Mouse (Mus musculus) adrenal gland, adult 18-20 months (tissue): ENCODE data around the gene Tph1. TPM values are rescaled to one million over a fixed set of nuclear protein-coding genes. Genes with fewer than 3 reads are reported as not detected.
"Not testable (repeated sequence)": the region's sequence is repeated elsewhere in the genome, so short reads cannot be mapped to it uniquely, and the experiment has no call there.

Experiments
- DNase-seq, 2 experiments: peaks; one replicate each; pipeline ENCODE4 v3.0.0; 2021 to 2022; ENCODE audit warnings: low spot score in 2 of 2
- long read RNA-seq, 2 experiments: library from polyadenylated mRNA; stranded (forward); transcript quantifications; one replicate each; pipeline ENCODE4 v2.0.0; 2021
- total RNA-seq, 2 experiments: library from RNA; stranded (reverse); gene quantifications; 1 replicate in 1 of 2; 2 replicates in 1 of 2; pipeline ENCODE4 v1.2.3; 2021

The Tph1 gene
- under 1 TPM in 1 of 2 experiments, not detected in 1; 0.45 TPM for total RNA-seq
- long read RNA-seq, experiment 1: 0 reads
- long read RNA-seq, experiment 2: 0 reads

DNA sequence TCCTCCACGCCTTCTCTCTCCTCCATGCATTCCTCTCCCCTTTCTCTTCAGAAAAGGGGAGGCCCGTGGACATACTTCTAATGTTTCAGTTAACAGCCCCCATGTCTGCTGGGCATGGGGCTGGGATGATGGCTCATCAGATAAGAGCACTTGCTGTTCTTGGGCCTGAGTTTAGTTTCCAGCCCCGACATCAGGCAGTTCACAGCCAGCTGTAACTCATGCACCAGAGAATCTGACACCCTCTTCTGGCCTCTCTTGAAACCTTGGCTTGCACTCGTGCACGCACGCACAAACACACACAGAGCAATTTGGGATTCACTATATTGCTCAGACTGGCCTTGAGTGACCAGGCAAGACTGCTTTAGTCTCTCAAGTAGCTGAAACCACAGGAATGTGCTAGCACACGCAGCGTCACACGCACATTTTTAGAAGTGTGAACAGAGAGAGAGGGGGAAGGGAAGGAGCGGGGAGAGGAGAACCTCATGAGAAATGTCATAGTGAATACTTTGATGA, at the start of gene Tph1:
Gene Tph1 (minus strand): TSS at position 378 of the 513 bp plus-strand sequence.
- DNase-seq: no peak

DNA sequence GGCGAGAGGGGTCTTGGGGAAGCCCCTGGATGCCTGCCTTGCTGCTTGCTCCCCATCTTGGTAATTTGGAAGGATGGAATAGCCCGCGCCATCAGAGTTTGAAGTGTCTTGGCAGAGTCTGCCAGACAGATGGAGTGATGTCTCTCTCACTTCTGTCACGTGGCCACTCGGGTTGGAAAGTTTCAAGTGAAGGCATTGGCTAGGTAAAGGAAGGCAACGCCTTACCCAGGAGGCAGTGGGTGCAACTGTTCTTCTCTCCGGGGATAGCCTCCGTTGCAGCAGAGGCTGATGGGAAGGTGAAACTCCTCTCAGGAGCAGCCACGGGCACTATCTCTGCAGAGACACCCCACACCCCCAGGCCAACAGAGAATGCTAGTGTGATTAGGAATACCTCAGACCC, 48.1 kb upstream of the Tph1 start:
- no peak for DNase-seq

DNA sequence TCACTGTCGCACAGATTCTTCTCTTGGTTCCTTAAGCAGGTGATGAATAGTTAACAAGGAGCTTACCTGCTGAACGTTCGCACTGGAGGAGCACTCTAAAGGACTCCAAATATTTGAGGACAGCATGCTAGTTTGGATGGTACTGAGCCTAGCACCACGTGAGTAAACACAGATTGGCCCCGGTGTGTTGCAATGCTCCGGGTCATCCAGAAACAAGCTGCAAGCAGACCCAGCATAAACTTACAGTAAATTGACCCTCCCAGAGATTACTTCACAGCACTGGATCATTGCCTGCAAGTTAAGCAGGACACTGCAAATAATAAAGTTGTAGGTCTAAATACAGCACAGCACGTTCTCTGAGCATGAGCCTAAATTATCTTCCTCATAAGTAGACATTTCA, 47.2 kb upstream of the Tph1 start:
- DNase-seq: no peak

DNA sequence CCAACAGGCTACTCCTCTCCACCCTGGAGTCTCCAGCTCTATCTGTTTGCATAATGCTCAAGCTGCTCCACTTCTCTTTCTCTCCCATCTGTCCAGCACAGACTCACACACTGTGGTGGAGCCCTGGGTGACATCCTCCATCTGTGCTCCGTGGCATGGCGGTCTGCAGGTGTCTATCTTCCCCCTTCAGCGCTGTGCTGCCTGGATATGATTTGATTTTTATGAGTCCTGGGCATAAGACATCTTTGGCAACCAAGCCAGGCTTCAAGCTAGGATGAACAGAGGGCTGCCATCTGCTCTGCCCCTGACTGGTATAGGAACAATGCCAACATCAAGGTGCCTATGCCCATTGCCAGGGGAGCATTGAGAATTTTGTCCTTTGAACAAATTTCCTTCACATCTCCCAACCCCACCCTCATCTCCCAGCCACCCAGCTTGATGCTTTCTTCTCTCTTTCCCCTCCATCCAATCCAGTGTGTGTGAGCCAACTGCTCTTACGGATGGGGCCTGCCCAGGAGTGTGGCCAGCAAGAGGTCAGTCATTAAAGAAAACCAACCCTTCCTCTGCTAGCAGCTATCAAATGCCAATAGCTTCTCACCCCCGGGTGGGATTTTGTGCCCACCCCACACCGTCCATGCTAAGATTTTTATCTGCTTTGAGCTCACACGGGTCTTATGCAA, 46.4 kb upstream of the Tph1 start:
- no peak for DNase-seq

DNA sequence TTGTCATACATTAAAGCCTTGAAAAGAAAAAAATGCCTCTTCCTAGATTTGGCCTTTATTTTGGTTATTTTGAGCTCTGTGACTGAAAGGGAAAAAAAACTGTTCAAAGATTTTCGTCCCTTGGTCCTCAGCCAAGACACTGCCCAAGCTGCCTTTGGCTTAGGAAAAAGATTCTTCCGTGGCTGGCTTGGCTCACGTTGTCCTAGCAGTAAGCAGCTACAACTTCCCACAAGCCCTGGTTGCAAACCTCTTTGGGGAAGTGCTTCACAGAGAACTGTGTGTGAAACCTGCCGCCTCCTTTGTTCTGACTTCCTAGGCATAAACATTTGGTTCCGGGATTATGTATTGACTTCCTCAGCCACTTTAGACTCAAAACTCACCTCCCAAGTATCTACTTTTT, 44.6 kb upstream of the Tph1 start:
- DNase-seq: peak in 1 of 2 experiments; percentile 17

DNA sequence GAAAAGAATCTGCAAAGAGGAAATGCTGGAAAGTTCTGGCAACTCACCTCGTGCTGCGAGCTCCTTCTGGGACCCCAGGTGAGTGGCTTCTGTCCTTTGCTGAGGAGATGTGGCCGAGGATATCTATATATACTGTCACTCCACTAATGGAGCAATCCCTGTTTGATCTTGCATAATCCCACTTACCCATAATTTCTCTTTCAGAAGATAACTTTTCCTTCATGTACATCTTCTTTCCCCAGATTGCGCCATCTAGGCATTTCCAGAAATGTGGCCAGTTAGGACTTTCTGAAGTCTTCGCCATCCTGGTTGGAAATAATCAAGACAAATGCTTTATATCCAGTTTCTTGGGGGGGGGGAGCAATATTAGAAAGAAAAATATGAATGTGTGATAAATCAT, 43.3 kb upstream of the Tph1 start, which contains the start of gene Saa3:
Gene Saa3 (minus strand): TSS at position 101 of the 400 bp plus-strand sequence.
- DNase-seq: no peak

DNA sequence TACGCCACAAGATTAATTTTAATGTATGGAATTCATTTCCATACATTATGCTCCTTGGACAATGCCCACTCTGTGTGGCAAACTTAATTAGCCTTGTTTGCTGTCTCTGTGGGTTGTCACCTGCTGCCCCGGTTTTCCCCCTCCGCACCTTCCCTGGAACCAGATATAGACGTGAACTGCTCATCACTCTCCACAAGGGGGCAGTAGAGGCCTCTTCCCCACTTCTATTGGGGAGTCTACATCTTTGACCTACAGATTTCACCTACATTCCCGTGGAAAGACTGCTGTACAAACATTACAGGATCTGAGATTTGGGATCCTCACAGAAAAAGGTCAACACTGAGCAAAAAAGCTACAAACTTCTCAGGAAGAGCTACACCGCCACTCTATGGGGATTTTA, 42.2 kb upstream of the Tph1 start:
- DNase-seq: peak; percentile 68 to 71

DNA sequence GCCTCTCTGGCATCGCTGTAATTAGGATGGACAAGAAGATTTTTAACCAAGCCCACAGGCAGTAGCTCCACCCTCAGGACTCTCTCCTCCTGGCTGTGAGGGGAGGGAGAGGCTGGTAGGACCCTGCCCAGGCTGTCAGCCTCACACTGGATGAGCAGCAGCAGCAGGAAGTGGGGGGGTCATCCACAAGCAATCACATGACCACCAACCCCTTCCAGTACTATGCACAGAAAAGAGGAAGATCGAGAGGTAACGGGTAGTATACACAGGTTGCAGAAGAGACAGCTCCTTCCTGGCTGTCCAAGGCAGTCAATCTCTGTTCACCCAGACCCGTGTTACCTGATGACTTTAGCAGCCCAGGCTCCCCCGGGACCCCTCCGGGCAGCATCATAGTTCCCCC, 39.9 kb upstream of the Tph1 start:
- DNase-seq: no peak

DNA sequence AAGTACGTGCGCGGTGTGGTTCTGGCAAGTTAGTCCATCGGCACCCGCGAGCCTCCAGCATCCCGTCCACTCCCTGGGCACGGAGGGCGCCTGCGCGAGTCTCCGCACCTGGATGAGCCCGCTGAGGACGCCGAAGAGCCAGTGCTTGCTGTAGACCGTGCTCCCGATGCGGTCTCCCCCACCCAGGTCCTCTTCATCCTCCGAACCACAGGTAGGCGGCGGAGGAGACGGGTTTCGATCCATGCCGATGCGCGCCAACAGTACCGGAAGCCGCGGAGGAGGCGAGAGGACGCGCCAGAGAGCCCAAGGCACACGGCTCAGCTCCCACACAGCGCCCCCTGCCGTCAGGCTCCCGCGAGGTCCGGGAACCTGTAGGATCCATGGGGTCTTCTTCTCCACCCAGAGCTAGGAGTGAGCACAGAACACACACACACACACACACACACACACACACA, 38.1 kb upstream of the Tph1 start, which contains the start of gene Saal1:
Gene Saal1 (minus strand): TSS at position 291 of the 455 bp plus-strand sequence.
- DNase-seq: peak; percentile 84 to 87

DNA sequence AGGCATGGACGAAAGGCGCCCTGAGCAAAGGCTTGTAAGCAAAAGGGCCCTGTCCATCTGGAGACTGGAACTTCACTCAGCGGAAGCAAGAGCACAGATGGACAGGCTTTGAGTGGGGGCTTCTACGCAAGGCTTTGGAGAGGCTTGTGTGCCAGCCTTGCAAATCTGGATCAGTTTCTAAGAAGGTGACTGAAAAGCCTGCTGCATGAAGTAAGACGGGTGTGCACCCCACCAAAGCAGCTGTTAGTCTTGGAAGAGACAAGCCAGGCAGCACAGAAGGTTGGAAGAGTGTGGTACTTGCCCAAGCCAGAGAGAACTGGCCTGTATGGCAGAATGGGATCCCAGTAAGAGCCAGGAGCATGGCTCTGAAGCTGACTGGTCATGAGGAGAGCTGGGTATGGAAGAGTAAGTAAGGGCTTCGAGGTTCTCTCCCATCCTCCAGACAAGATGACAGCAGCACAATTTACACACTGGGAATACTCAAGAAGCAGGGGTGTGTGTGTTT, 28.2 kb upstream of the Tph1 start:
- no peak for DNase-seq

DNA sequence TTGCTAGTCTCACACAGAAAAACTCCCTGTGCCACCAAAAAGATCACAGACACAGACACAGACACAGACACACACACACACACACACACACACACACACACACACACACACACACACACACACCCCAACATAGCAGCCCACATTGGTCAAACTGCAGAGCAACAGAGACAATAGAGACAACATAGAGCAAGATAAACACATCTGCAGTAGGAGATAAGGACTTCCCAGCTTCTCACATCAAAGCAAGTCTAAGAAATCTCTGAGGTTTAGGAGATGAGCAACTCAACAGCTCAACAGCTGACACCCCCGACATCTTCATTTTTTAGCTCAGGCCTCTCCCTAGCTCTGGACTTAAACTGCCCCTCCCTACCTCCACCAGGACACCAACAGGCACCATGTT, 24.4 kb upstream of the Tph1 start:
- no peak for DNase-seq

DNA sequence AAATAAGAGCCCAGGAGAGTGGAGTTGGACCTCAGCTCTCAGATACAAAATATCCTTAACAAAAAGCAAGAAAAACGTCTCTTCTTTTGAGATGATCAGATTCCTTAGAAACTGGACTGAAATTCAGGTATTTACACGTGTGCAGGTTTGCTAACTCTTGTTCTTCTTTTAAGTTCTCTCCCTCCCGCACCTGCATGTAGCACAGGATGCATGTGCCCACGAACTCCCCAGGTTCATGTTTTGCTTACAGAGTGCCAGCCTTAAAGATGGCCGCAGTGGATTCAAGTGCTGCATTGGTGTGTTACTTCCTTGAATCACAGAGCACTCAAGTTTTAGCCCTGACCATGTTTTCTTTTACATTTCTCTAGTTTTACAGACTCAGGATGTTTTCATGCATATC, 14.5 kb upstream of the Tph1 start:
- DNase-seq: no peak

DNA sequence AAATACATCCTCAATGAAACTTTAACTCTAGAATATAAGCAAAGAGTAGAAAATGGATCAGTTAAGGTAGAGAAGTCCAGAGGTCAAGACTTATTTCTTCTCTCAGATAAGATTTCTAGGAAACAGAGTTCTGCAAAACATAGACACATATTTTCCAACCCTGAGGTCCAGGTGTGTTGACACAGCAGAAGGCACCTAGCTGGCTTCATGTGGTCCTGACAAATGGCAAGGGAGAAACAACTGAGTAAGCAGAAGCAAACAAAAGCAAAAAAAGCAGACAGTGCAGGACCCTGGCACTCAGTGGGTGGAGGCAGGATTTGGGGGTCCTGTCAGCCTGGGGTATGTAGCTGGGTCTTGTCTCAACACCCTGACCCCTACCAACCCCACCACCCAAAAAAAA, 8.4 kb upstream of the Tph1 start:
- DNase-seq: no peak

DNA sequence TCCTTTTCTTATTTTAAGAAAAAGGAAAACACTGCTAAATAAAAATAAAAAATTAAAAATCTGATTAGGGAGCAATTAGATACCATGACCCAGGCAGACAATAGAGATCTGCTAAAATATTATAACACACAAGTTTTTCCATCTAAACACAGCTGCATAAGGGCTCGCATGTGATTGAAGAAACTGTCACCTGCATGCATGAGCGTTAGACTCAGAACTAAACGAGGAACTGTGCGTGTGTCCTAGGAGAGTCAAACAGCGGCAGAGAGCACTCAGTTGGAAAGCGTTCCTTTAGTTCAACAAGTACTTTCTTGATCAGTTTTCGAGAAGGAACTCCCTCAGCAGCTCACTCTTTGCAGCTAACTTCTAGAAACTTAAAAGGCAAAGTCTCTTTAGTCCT, 6.7 kb upstream of the Tph1 start:
- not testable (repeated sequence) for DNase-seq

DNA sequence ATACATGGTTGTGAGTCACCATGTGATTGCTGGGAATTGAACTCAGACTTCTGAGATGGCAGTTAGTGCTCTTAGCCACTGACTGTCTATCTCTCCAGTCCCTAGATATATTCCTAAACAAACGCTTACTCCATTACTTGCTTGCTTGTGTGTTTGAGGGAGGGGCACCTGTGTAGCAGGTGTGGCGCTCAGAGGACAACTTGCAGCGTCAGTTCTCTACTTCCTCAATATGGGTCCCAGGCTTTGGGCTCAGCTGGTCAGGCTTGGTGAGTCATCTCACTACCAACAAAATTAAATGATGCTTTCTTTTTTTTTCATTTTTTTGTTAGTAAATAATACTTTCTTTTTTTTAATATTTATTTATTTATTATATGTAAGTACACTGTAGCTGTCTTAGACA, 6.1 kb upstream of the Tph1 start:
- DNase-seq: no peak

DNA sequence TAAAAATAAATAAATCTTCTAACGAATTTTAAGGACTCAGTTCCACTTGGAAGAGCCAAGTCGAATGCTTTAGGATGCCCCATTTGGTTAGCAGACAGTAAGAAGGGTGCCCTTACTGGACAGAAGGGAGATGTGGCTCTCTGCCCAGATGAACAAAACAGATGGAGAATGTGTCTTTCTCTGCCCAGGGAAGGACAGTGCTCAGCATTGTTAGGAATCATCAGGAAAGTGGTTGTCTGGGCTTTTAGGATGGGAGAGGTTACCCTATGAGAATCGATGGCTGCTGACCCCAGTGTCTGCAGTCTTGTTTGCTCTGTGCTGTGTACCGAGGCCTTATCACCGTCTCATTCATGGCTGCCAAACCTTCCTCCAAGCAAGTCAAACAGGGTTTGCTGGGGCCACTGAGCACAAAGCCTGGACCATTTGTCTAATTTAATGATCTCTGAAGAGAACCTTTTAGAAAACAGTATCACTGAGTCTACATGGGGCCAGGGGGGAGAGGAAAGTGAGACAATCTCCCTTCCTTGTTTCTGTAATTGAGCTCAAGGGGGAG, 4.5 kb upstream of the Tph1 start:
- DNase-seq: no peak

DNA sequence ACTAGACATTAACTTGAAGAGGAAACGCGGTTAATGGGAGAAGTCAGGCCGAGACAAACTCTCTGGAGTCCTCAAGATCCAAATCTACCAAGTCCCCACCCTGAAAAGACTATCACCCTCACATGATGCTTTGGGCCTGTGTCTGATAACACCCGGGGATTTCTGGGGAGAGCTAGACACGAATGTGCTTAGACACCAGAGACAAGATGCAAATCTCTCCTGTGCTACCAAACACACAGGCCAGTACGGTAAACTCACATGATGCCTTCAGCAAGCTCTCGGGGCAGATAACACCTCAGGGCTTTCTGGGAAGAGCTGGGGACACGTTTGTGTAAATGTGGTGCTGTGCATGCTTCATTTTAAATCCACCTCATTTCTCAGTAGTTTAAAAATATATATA, 3.5 kb upstream of the Tph1 start:
- no peak for DNase-seq

DNA sequence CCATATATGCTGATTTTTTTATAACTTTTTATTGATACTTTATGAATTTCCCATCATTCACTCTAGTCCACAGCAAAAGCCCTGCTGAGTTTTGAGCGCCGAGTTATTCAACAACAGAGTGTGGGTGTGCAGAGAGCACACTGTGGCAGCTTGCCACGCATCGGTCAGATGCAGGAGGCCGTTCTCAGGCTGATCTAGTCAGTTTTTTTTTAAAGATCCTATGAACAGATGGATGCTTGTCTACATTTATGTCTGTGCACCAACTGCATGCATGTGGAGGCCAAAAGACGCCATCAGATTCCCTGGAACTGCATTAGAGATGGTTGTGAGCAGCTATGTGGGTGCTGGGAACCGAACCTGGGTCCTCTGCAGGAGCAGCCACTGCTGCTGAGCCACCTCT, 2.7 kb upstream of the Tph1 start:
- no peak for DNase-seq

DNA sequence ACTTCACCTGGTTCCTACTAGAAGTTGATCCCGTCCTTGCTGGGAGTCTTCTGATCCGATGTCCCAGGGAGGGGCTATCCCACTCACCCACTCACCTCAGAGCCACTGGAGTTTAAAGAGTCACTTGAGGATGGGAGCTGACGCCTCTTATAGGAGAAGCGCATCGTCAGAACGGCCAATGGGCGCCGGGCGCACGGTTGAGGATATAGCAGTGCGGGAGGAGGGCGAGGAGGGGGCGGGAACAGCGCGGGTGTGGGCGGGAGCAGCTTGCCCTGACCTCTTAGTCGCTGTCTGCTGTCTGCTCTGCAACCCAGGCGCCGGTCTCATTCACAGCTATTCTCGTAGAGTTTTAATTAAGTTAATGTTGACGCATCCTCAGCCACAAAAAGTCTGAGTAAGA, 5.1 kb downstream of the Tph1 start:
- DNase-seq: no peak

DNA sequence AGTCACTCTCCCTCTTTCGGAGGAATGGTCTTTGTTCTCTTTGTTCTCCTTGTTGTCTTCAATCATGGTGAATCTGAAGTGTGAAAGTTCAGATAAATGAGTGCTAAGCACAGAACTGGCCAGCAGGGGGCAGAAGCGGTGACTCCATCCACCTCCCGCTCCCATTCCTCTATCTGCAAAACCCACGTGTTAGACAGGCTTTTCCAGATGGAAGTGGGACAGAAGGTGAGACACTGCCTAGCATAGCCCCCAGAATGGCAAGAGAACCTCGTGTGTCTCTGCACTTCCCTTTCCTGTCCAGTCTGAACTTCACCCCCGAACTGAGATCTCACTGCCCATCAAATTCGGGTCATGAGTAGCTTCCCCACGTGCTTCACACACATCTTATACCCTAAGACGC, 7.1 kb downstream of the Tph1 start:
- peak; percentile 11 to 28 for DNase-seq

DNA sequence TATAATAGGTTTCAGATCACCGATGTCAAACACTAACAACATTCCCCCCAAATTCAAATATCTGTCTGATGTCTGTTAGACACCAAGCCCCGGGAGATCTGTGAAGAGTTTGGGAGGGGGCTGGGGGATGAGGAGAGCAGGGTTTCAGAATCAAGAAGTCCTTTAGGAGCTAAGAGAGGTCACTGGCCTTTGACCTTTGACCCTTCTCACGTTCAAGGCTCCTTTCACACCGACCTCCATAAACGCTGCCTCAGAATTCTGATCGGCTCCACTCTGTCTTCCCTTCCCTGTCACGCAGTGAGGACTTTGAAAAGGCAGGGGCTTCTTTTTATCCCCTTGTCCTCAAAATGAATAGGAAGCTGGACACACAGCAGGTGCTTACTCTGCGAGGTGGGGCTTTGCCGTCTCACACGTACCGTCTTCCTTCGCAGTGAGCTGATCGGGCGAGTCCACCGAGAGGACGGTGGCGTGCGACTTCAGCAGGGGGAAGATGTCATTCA, 10.7 kb downstream of the Tph1 start:
- no peak for DNase-seq

DNA sequence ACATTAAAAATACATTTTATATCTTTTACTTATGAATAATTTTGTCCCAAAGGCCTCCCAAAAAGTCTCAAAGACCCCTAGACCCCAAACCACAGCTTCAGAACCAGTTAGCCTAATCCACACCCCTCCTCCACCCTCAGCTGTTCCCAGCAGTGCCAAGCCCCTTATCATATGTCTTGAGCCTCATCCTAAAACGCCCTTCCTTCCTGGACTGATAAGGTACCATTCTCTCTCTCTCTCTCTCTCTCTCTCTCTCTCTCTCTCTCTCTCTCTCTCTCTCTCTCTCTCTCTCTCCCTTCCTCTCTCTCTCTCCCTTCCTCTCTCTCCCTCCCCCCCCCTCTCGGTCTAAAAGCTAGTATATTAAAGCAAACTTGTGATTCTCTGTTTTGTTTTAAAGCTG, 20.1 kb downstream of the Tph1 start:
- no peak for DNase-seq
